Mouse (Mus musculus) neural tube, embryonic 14.5 days (tissue): ENCODE results near the gene Egfl6. TPM values are rescaled to one million over a fixed set of nuclear protein-coding genes. Genes with fewer than 3 reads are reported as not detected.
"Not testable (repeated sequence)": the region's sequence is repeated elsewhere in the genome, so short reads cannot be mapped to it uniquely, and the experiment has no call there.

Source experiments
- ATAC-seq: fragments of 200-750 bp; cut with Nextera tagmentation; 2 replicates; pipeline ENCODE4 v1.8.0; 2017; ENCODE audit warnings: low read depth, mild to moderate bottlenecking, moderate TSS enrichment, moderate library complexity
- H3K27ac ChIP-seq: fragments of 300-500 bp; sonication (generic); 2 replicates; pipeline ENCODE4 v1.5.1; 2014; ENCODE audit warnings: low read depth, mild to moderate bottlenecking, control low read depth, low read length, moderate library complexity, mixed read lengths
- H3K27me3 ChIP-seq: fragments of 300-500 bp; sonication (generic); 2 replicates; pipeline ENCODE4 v1.6.1; 2014; ENCODE audit warnings: low read length; ENCODE audit not compliant: control insufficient read depth, insufficient read depth
- H3K36me3 ChIP-seq: fragments of 300-500 bp; sonication (generic); 2 replicates; pipeline ENCODE4 v1.6.1; 2014; ENCODE audit warnings: low read length, mixed read lengths; ENCODE audit not compliant: control insufficient read depth, insufficient read depth
- H3K4me1 ChIP-seq: fragments of 300-500 bp; sonication (generic); 2 replicates; pipeline ENCODE4 v1.6.1; 2014; ENCODE audit warnings: low read length; ENCODE audit not compliant: control insufficient read depth, insufficient read depth
- H3K4me2 ChIP-seq: fragments of 300-500 bp; sonication (generic); 2 replicates; pipeline ENCODE4 v1.6.1; 2014; ENCODE audit warnings: mild to moderate bottlenecking, low read depth, low read length, control low read depth
- H3K4me3 ChIP-seq: fragments of 300-500 bp; sonication (generic); 2 replicates; pipeline ENCODE4 v1.5.1; 2014; ENCODE audit warnings: low read depth, low read length, control low read depth, mixed read lengths
- H3K9ac ChIP-seq: fragments of 300-500 bp; sonication (generic); replicated peaks from 2 replicates; pipeline ENCODE4 v1.6.1; 2014; ENCODE audit warnings: low read depth, mild to moderate bottlenecking, control low read depth, low read length, mixed read lengths
- H3K9me3 ChIP-seq: fragments of 300-500 bp; sonication (generic); 2 replicates; pipeline ENCODE4 v1.6.1; 2016; ENCODE audit warnings: low read length; ENCODE audit not compliant: control insufficient read depth
- WGBS: fragments of 180-500 bp; shearing (Covaris S2); extraction: QIAGEN DNeasy Blood & Tissue Kit; methylation state at CpG from one replicate; pipeline ENCODE4 v1.1.7; 2014; 5-methylcytosine and 5-hydroxymethylcytosine counted together
- polyA plus RNA-seq: library from polyadenylated mRNA; unstranded; fragments of >200 nt; fragmentation: Nextera tagmentation; extraction: Ambion mirVana; gene quantifications from 2 replicates; pipeline ENCODE4 v1.2.1, GENCODE M21; 2014

Gene Egfl6
- polyA plus RNA-seq, 1 experiment from 2014 or later = 5.3 TPM

GRCm38 (mm10) chrX:166528126-166528525, 57.4 kb downstream of the Egfl6 start:
- Histone ChIP-seq H3K4me2 (no peak overlapping the region), H3K27ac (no peak overlapping the region), H3K4me1 (no peaks in the 10 kb centered on the region), H3K9me3 (no peaks in the 10 kb centered on the region), H3K9ac (no peak overlapping the region), H3K27me3 (no peaks in the 10 kb centered on the region), H3K36me3 (no peaks in the 10 kb centered on the region), H3K4me3 (no peak overlapping the region)
- ATAC-seq = no peak
- 95% methylated on average over 3 of the region's 3 CpGs for WGBS

GRCm38 (mm10) chrX:166525637-166526315, 59.7 kb downstream of the Egfl6 start:
- Histone ChIP-seq H3K9me3 (no peaks in the 10 kb centered on the region), H3K4me1 (no peaks in the 10 kb centered on the region), H3K9ac (no peak overlapping the region), H3K27me3 (no peaks in the 10 kb centered on the region), H3K27ac (no peak overlapping the region), H3K4me3 (no peak overlapping the region), H3K4me2 (no peak overlapping the region), H3K36me3 (no peaks in the 10 kb centered on the region)
- 96% methylated on average over 2 of the region's 2 CpGs for WGBS
- ATAC-seq = no peak

GRCm38 (mm10) chrX:166520782-166521181, 64.7 kb downstream of the Egfl6 start:
- Histone ChIP-seq H3K27me3 (no peaks in the 10 kb centered on the region), H3K27ac (no peak overlapping the region), H3K36me3 (no peaks in the 10 kb centered on the region), H3K4me1 (no peaks in the 10 kb centered on the region), H3K9me3 (no peaks in the 10 kb centered on the region), H3K9ac (no peak overlapping the region), H3K4me2 (no peak overlapping the region), H3K4me3 (no peak overlapping the region)
- WGBS = 84% methylated on average over 5 of the region's 5 CpGs
- ATAC-seq = no peak

GRCm38 (mm10) chrX:166518345-166518744, 67.2 kb downstream of the Egfl6 start, which contains the start of gene Tceanc:
Gene Tceanc (minus strand): TSS chrX:166518567.
- no peak within 1 kb of the TSS for H3K4me3 ChIP-seq
- H3K27me3 ChIP-seq = no peaks in the 10 kb centered on the region
- no peak for ATAC-seq
- H3K4me2 ChIP-seq = no peak within 1 kb of the TSS
- no peak within 1 kb of the TSS for H3K9ac ChIP-seq
- no peaks in the 10 kb centered on the region for H3K36me3 ChIP-seq
- no peaks in the 10 kb centered on the region for H3K4me1 ChIP-seq
- H3K9me3 ChIP-seq = no peaks in the 10 kb centered on the region
- no peak within 1 kb of the TSS for H3K27ac ChIP-seq
- WGBS = 80% methylated on average over 16 of the region's 16 CpGs

DNA sequence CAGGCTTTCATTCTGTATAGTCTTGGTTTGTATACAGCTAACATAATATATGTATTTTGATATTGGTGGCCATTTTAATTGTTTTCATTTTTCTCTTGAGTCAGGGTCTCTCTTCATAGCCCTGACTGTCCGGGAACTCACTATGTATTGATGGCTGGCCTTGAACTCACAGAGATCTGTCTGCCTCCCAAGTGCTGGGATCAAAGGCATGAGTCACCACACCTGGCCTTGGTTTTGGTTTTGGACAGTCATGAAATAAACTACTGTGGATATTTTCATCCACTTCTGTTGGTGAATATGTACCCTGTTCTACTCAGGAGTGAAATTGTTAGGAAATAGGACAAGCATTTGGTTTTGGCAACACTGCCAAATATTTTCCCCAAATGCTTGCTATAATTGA, 68.9 kb downstream of the Egfl6 start:
- no peak overlapping the region for H3K4me3 ChIP-seq
- H3K36me3 ChIP-seq = no peaks in the 10 kb centered on the region
- no peaks in the 10 kb centered on the region for H3K27me3 ChIP-seq
- no peak overlapping the region for H3K4me2 ChIP-seq
- H3K9me3 ChIP-seq = no peaks in the 10 kb centered on the region
- H3K27ac ChIP-seq = no peak overlapping the region
- H3K9ac ChIP-seq = no peak overlapping the region
- ATAC-seq = no peak
- 100% methylated on average over 1 of the region's 1 CpGs for WGBS
- no peaks in the 10 kb centered on the region for H3K4me1 ChIP-seq

DNA sequence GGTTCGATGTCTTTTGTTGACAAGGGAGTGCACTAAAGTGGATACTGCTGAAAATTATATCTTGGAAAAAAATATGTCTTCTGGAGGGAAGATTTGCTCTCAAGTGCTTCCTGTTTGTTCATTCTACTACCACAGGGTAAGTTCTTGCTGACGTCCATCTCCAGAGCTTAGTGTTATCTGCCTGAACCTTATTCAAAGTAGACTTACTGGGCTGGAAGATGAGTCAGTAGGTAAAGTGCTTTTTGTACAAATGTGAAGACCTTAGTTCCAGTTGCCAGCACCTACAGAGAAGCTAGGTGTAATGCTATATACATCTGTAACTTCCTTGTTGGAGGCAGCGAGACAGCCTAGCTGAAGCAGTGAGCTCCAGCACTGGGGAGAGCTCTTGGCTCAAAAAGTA, 69.6 kb downstream of the Egfl6 start:
- Histone ChIP-seq H3K4me3 (no peak overlapping the region), H3K9ac (no peak overlapping the region), H3K27ac (no peak overlapping the region), H3K4me1 (no peaks in the 10 kb centered on the region), H3K9me3 (no peaks in the 10 kb centered on the region), H3K36me3 (no peaks in the 10 kb centered on the region), H3K4me2 (no peak overlapping the region), H3K27me3 (no peaks in the 10 kb centered on the region)
- 91% methylated on average over 3 of the region's 3 CpGs for WGBS
- ATAC-seq = no peak

DNA sequence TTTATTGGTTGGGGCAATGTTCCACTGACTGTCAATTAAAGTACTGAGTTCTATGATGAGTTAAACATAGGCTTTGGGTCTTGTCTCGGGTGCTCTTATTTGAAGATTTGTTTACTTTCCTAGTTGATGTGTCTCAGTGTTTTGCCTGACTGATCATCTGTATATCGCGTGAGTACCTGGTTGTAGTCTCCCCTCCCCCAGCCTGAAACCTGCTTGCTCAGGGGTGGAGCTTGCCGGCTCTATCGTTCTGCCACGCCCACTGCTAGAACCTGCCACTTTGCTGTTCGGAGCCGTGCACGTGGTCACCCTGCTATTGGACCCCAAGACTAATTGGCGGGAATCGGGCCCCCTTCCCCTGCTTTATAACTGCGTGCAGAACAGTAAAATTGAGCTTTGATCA, 71.5 kb downstream of the Egfl6 start:
- ATAC-seq, H3K9ac ChIP-seq, H3K4me3 ChIP-seq, H3K4me1 ChIP-seq, H3K9me3 ChIP-seq, H3K27me3 ChIP-seq, H3K36me3 ChIP-seq, H3K27ac ChIP-seq: not testable (repeated sequence)
- 30% methylated on average over 12 of the region's 12 CpGs for WGBS
- H3K4me2 ChIP-seq = peak overlapping the region; percentile 4; the same call in 1 of the 2 replicates

DNA sequence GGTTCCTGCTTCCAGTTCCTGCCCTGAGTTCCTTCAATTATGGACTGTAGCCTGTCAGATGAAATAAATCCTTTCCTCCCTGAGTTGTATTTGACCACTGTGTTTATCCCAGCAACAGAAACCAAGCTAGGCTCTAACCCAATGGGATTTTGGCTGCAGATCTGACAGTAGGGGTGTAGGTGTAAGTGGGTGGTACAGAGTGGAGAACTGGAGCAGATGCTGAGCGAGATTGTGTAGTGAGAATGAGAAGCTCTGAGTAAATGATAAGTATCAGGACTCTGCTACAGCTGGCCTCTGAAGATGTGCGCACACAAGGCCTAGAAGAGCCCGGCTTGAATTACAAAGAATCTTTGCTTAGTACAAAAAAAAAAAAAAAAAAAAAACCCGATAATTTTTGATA, 73.4 kb downstream of the Egfl6 start:
- Histone ChIP-seq H3K4me2 (no peak overlapping the region), H3K9ac (no peak overlapping the region), H3K4me3 (no peak overlapping the region), H3K9me3 (no peaks in the 10 kb centered on the region), H3K27me3 (no peaks in the 10 kb centered on the region), H3K27ac (no peak overlapping the region), H3K36me3 (no peaks in the 10 kb centered on the region), H3K4me1 (peaks cover 4% of the 10 kb centered on the region; the same call in 1 of the 2 replicates)
- no peak for ATAC-seq
- 96% methylated on average over 4 of the region's 4 CpGs for WGBS

GRCm38 (mm10) chrX:166511107-166511506, 74.4 kb downstream of the Egfl6 start:
- ATAC-seq = no peak
- H3K4me3 ChIP-seq = no peak overlapping the region
- H3K9ac ChIP-seq = no peak overlapping the region
- H3K4me1 ChIP-seq = peaks cover 4% of the 10 kb centered on the region; the same call in 1 of the 2 replicates
- H3K36me3 ChIP-seq = no peaks in the 10 kb centered on the region
- H3K9me3 ChIP-seq = no peaks in the 10 kb centered on the region
- H3K27ac ChIP-seq = no peak overlapping the region
- no peak overlapping the region for H3K4me2 ChIP-seq
- H3K27me3 ChIP-seq = no peaks in the 10 kb centered on the region
